Mouse (Mus musculus): ENCODE measurements around the gene Cd96. TPM values are rescaled to one million over a fixed set of nuclear protein-coding genes. Genes with fewer than 3 reads are reported as not detected.

The Cd96 gene
- polyA plus RNA-seq, 1 experiment from 2014 or later = 0.12 TPM

- H3K9me3 ChIP-seq (ENCODE audit: control insufficient read depth, low read length) = no peaks in the 10 kb centered on the region
- H3K27ac ChIP-seq (ENCODE audit: low read depth, low read length) = peak overlapping the region; percentile 25; the same call in 1 of the 2 replicates
- H3K4me2 ChIP-seq = peak overlapping the region; percentile 87
- no peak for ATAC-seq (replicated peaks; ENCODE audit: low FRiP score)
- no peak for DNase-seq (ENCODE audit: low spot score)
- 0 out of 2 replicates have a peak, but pooled peaks cover 2% of the 10 kb centered on the region for H3K4me1 ChIP-seq (replicated peaks; ENCODE audit: control insufficient read depth, insufficient read depth, low read length)
- H3K9ac ChIP-seq (ENCODE audit: low read depth, low read length) = peak overlapping the region; percentile 68
- H3K36me3 ChIP-seq (ENCODE audit: control insufficient read depth, insufficient read depth, low read length) = no peaks in the 10 kb centered on the region
- under 1% methylated on average over 13 of the region's 13 CpGs for WGBS
- H3K27me3 ChIP-seq (replicated peaks; ENCODE audit: control insufficient read depth, insufficient read depth, low read length) = no peaks in the 10 kb centered on the region
- peak overlapping the region; percentile 63 for H3K4me3 ChIP-seq (ENCODE audit: low read depth, low read length)
Measured at GRCm38 (mm10) chr16:46009717-46010116, 110.3 kb downstream of the Cd96 start.

GRCm38 (mm10) chr16:46008766-46009165 lies 111.3 kb downstream of the Cd96 start:
- H3K9me3 ChIP-seq (ENCODE audit: control insufficient read depth, low read length) = no peaks in the 10 kb centered on the region
- H3K9ac ChIP-seq (ENCODE audit: low read depth, low read length) = no peak overlapping the region
- peak overlapping the region; percentile 63 for H3K4me3 ChIP-seq (ENCODE audit: low read depth, low read length)
- WGBS = 61% methylated on average over 3 of the region's 3 CpGs
- H3K27me3 ChIP-seq (replicated peaks; ENCODE audit: control insufficient read depth, insufficient read depth, low read length) = no peaks in the 10 kb centered on the region
- no peaks in the 10 kb centered on the region for H3K36me3 ChIP-seq (ENCODE audit: control insufficient read depth, insufficient read depth, low read length)
- H3K4me1 ChIP-seq (replicated peaks; ENCODE audit: control insufficient read depth, insufficient read depth, low read length) = 0 out of 2 replicates have a peak, but pooled peaks cover 2% of the 10 kb centered on the region
- DNase-seq (ENCODE audit: low spot score) (no peak), ATAC-seq (replicated peaks; ENCODE audit: low FRiP score) (no peak)
- no peak overlapping the region for H3K27ac ChIP-seq (ENCODE audit: low read depth, low read length)
- H3K4me2 ChIP-seq = peak overlapping the region; percentile 87

- Histone ChIP-seq H3K27me3 (replicated peaks; ENCODE audit: control insufficient read depth, insufficient read depth, low read length) (no peaks in the 10 kb centered on the region), H3K36me3 (ENCODE audit: control insufficient read depth, insufficient read depth, low read length) (no peaks in the 10 kb centered on the region), H3K4me2 (peak overlapping the region; percentile 87), H3K9ac (ENCODE audit: low read depth, low read length) (no peak overlapping the region), H3K27ac (ENCODE audit: low read depth, low read length) (no peak overlapping the region), H3K4me3 (ENCODE audit: low read depth, low read length) (no peak overlapping the region), H3K4me1 (replicated peaks; ENCODE audit: control insufficient read depth, insufficient read depth, low read length) (0 out of 2 replicates have a peak, but pooled peaks cover 2% of the 10 kb centered on the region), H3K9me3 (ENCODE audit: control insufficient read depth, low read length) (no peaks in the 10 kb centered on the region)
- ATAC-seq (replicated peaks; ENCODE audit: low FRiP score) = no peak
- DNase-seq (ENCODE audit: low spot score) = no peak
- 65% methylated on average over 5 of the region's 5 CpGs for WGBS
Measured at GRCm38 (mm10) chr16:46008036-46008605, 111.9 kb downstream of the Cd96 start.

GRCm38 (mm10) chr16:46006261-46006660 lies 113.8 kb downstream of the Cd96 start:
- ATAC-seq (replicated peaks; ENCODE audit: low FRiP score) = no peak
- H3K27me3 ChIP-seq (replicated peaks; ENCODE audit: control insufficient read depth, insufficient read depth, low read length) = no peaks in the 10 kb centered on the region

GRCm38 (mm10) chr16:46001550-46002166 lies 118.4 kb downstream of the Cd96 start:
- no peak overlapping the region for H3K4me2 ChIP-seq
- H3K4me3 ChIP-seq (ENCODE audit: low read depth, low read length) = no peak overlapping the region
- H3K4me1 ChIP-seq (replicated peaks; ENCODE audit: control insufficient read depth, insufficient read depth, low read length) = no peaks in the 10 kb centered on the region
- no peaks in the 10 kb centered on the region for H3K27me3 ChIP-seq (replicated peaks; ENCODE audit: control insufficient read depth, insufficient read depth, low read length)
- no peaks in the 10 kb centered on the region for H3K9me3 ChIP-seq (ENCODE audit: control insufficient read depth, low read length)
- DNase-seq (ENCODE audit: low spot score) = no peak
- H3K9ac ChIP-seq (ENCODE audit: low read depth, low read length) = no peak overlapping the region
- no peaks in the 10 kb centered on the region for H3K36me3 ChIP-seq (ENCODE audit: control insufficient read depth, insufficient read depth, low read length)
- no peak for ATAC-seq (replicated peaks; ENCODE audit: low FRiP score)
- no peak overlapping the region for H3K27ac ChIP-seq (ENCODE audit: low read depth, low read length)
- WGBS = 89% methylated on average over 10 of the region's 10 CpGs

More at GRCm38 (mm10) chr16:46006261-46006660, 113.8 kb downstream of the Cd96 start:
- H3K36me3 ChIP-seq (ENCODE audit: control insufficient read depth, insufficient read depth, low read length) = no peaks in the 10 kb centered on the region
- WGBS = 82% methylated on average over 10 of the region's 10 CpGs
- no peak overlapping the region for H3K4me3 ChIP-seq (ENCODE audit: low read depth, low read length)
- H3K9me3 ChIP-seq (ENCODE audit: control insufficient read depth, low read length) = no peaks in the 10 kb centered on the region
- H3K4me2 ChIP-seq = no peak overlapping the region
- no peak overlapping the region for H3K27ac ChIP-seq (ENCODE audit: low read depth, low read length)
- no peak for DNase-seq (ENCODE audit: low spot score)
- no peak overlapping the region for H3K9ac ChIP-seq (ENCODE audit: low read depth, low read length)
- 0 out of 2 replicates have a peak, but pooled peaks cover 2% of the 10 kb centered on the region for H3K4me1 ChIP-seq (replicated peaks; ENCODE audit: control insufficient read depth, insufficient read depth, low read length)

GRCm38 (mm10) chr16:46000976-46001375 lies 119.1 kb downstream of the Cd96 start:
- Histone ChIP-seq H3K4me3 (ENCODE audit: low read depth, low read length) (no peak overlapping the region), H3K27ac (ENCODE audit: low read depth, low read length) (no peak overlapping the region), H3K9ac (ENCODE audit: low read depth, low read length) (no peak overlapping the region), H3K4me1 (replicated peaks; ENCODE audit: control insufficient read depth, insufficient read depth, low read length) (no peaks in the 10 kb centered on the region), H3K9me3 (ENCODE audit: control insufficient read depth, low read length) (no peaks in the 10 kb centered on the region), H3K27me3 (replicated peaks; ENCODE audit: control insufficient read depth, insufficient read depth, low read length) (no peaks in the 10 kb centered on the region), H3K4me2 (no peak overlapping the region), H3K36me3 (ENCODE audit: control insufficient read depth, insufficient read depth, low read length) (no peaks in the 10 kb centered on the region)
- WGBS = 86% methylated on average over 3 of the region's 3 CpGs
- DNase-seq (ENCODE audit: low spot score) (no peak), ATAC-seq (replicated peaks; ENCODE audit: low FRiP score) (no peak)

- Histone ChIP-seq H3K9me3 (ENCODE audit: control insufficient read depth, low read length) (no peaks in the 10 kb centered on the region), H3K4me3 (ENCODE audit: low read depth, low read length) (no peak overlapping the region), H3K27me3 (replicated peaks; ENCODE audit: control insufficient read depth, insufficient read depth, low read length) (no peaks in the 10 kb centered on the region), H3K36me3 (ENCODE audit: control insufficient read depth, insufficient read depth, low read length) (no peaks in the 10 kb centered on the region), H3K4me2 (no peak overlapping the region), H3K27ac (ENCODE audit: low read depth, low read length) (no peak overlapping the region), H3K9ac (ENCODE audit: low read depth, low read length) (no peak overlapping the region), H3K4me1 (replicated peaks; ENCODE audit: control insufficient read depth, insufficient read depth, low read length) (no peaks in the 10 kb centered on the region)
- ATAC-seq (replicated peaks; ENCODE audit: low FRiP score) (no peak), DNase-seq (ENCODE audit: low spot score) (no peak)
- WGBS = 81% methylated on average over 10 of the region's 10 CpGs
Measured at GRCm38 (mm10) chr16:45999374-46000191, 120.5 kb downstream of the Cd96 start.

GRCm38 (mm10) chr16:45998231-45998630 lies 121.8 kb downstream of the Cd96 start:
- WGBS = 69% methylated on average over 7 of the region's 7 CpGs
- no peak overlapping the region for H3K9ac ChIP-seq (ENCODE audit: low read depth, low read length)
- H3K27ac ChIP-seq (ENCODE audit: low read depth, low read length) = no peak overlapping the region
- DNase-seq (ENCODE audit: low spot score) (no peak), ATAC-seq (replicated peaks; ENCODE audit: low FRiP score) (no peak)
- no peak overlapping the region for H3K4me3 ChIP-seq (ENCODE audit: low read depth, low read length)
- no peaks in the 10 kb centered on the region for H3K27me3 ChIP-seq (replicated peaks; ENCODE audit: control insufficient read depth, insufficient read depth, low read length)
- no peaks in the 10 kb centered on the region for H3K36me3 ChIP-seq (ENCODE audit: control insufficient read depth, insufficient read depth, low read length)
- H3K4me2 ChIP-seq = no peak overlapping the region
- no peaks in the 10 kb centered on the region for H3K9me3 ChIP-seq (ENCODE audit: control insufficient read depth, low read length)
- H3K4me1 ChIP-seq (replicated peaks; ENCODE audit: control insufficient read depth, insufficient read depth, low read length) = no peaks in the 10 kb centered on the region

All from liver, embryonic 11.5 days (tissue).